In the genomic region with DNA sequence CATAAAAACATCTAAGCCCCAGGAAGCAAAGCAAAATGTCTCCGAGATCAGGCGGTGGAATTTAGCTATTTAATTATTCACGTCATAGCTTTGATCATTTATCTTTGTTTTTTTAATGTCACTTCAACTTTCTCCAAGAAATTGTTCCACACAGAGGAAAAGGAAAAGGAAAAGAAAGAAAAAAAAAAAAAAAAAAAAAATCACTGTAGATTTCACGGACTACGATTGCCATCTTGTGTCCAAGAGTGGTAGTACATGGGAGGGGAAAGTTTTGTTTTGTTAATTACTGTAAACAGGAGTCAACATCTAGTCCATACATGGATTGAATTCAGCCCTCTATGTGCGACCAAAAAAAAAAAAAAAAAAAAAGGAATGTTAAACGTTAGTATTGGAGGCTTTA, we compare ENCODE assay signal across 9 mouse cellular contexts.
DNase-seq lines count a peak whose midpoint lies in the region; ATAC-seq and TF ChIP-seq lines count a peak whose summit lies in the region.
"Had no signal": no experiment of that assay in that cellular context is flagged by ENCODE, and none has a peak within 500 bp of the region (broad histone marks: within the 10 kb centered on the region; RNA-seq: fewer than 3 reads in every experiment).

No protein-coding gene starts in this region.

- DNase-seq in gastrocnemius, postnatal 10 days: peak; percentile 11
- DNase-seq in gastrocnemius, postnatal 14 days: no peak
- peak; percentile 51 for DNase-seq in midbrain, postnatal 0 days (ENCODE audit: low spot score)
- DNase-seq in adipocyte (ENCODE audit: low spot score): peak; percentile 76
- peak; percentile 56 for DNase-seq in kidney, postnatal 0 days (ENCODE audit: low spot score)
- DNase-seq in thymus, postnatal 25 days: peak; percentile 8
- DNase-seq in ovary, postnatal 36 days (ENCODE audit: low spot score): no peak

- no peak overlapping the region for H3K9ac ChIP-seq in midbrain, postnatal 0 days (replicated peaks; ENCODE audit: low read length, poor library complexity, severe bottlenecking)
- no peak overlapping the region for H3K9ac ChIP-seq in midbrain, embryonic 13.5 days (replicated peaks)
- H3K9ac ChIP-seq in kidney, postnatal 0 days (ENCODE audit: low read depth, low read length): no peak overlapping the region
- H3K9ac ChIP-seq: neural tube, embryonic 13.5 days had no signal

- H3K27me3 ChIP-seq in midbrain, postnatal 0 days (ENCODE audit: insufficient read depth, low read length): no peaks in the 10 kb centered on the region
- no peaks in the 10 kb centered on the region for H3K27me3 ChIP-seq in midbrain, embryonic 13.5 days
- H3K27me3 ChIP-seq in kidney, postnatal 0 days (ENCODE audit: insufficient read depth, low read length): no peaks in the 10 kb centered on the region
- H3K27me3 ChIP-seq: neural tube, embryonic 13.5 days had no signal

- TF ChIP-seq CTCF in midbrain, postnatal 0 days (IDR thresholded peaks at IDR 0.05): peak; percentile 83
- TF ChIP-seq CTCF in kidney, postnatal 0 days (IDR thresholded peaks at IDR 0.05; ENCODE audit: low read depth): peak; percentile 81

- no peak overlapping the region for H3K27ac ChIP-seq in midbrain, postnatal 0 days (ENCODE audit: low read depth, low read length)
- no peak overlapping the region for H3K27ac ChIP-seq in midbrain, embryonic 13.5 days
- no peak overlapping the region for H3K27ac ChIP-seq in kidney, postnatal 0 days
- H3K27ac ChIP-seq: neural tube, embryonic 13.5 days had no signal

- no peaks in the 10 kb centered on the region for H3K9me3 ChIP-seq in midbrain, postnatal 0 days (ENCODE audit: low read length)
- no peaks in the 10 kb centered on the region for H3K9me3 ChIP-seq in midbrain, embryonic 13.5 days
- no peaks in the 10 kb centered on the region for H3K9me3 ChIP-seq in kidney, postnatal 0 days (replicated peaks; ENCODE audit: low read length)
- H3K9me3 ChIP-seq: neural tube, embryonic 13.5 days had no signal

- no peaks in the 10 kb centered on the region for H3K4me1 ChIP-seq in midbrain, postnatal 0 days (ENCODE audit: insufficient read depth, low read length)
- H3K4me1 ChIP-seq in midbrain, embryonic 13.5 days (replicated peaks): peaks cover 6% of the 10 kb centered on the region; the same call in 1 of the 2 replicates
- no peaks in the 10 kb centered on the region; the same call in 1 of the 2 replicates for H3K4me1 ChIP-seq in kidney, postnatal 0 days (replicated peaks; ENCODE audit: insufficient read depth, low read length)

- no peaks in the 10 kb centered on the region for H3K36me3 ChIP-seq in midbrain, postnatal 0 days (ENCODE audit: insufficient read depth, low read length)
- H3K36me3 ChIP-seq in midbrain, embryonic 13.5 days: no peaks in the 10 kb centered on the region
- no peaks in the 10 kb centered on the region for H3K36me3 ChIP-seq in kidney, postnatal 0 days (ENCODE audit: insufficient read depth, low read length)
- H3K36me3 ChIP-seq: neural tube, embryonic 13.5 days had no signal

- no peak overlapping the region for H3K4me3 ChIP-seq in midbrain, postnatal 0 days (ENCODE audit: low read depth, low read length)
- H3K4me3 ChIP-seq in midbrain, embryonic 13.5 days (replicated peaks): no peak overlapping the region
- no peak overlapping the region for H3K4me3 ChIP-seq in kidney, postnatal 0 days (replicated peaks; ENCODE audit: low read depth, low read length)
- H3K4me3 ChIP-seq: neural tube, embryonic 13.5 days had no signal

- ATAC-seq in midbrain, postnatal 0 days (ENCODE audit: low FRiP score): no peak
- no peak for ATAC-seq in midbrain, embryonic 13.5 days
- no peak for ATAC-seq in kidney, postnatal 0 days (replicated peaks; ENCODE audit: low FRiP score, low read depth)

- H3K4me2 ChIP-seq in midbrain, postnatal 0 days (ENCODE audit: low read depth, low read length, poor library complexity, severe bottlenecking): no peak overlapping the region
- no peak overlapping the region for H3K4me2 ChIP-seq in midbrain, embryonic 13.5 days (replicated peaks)
- H3K4me2 ChIP-seq in kidney, postnatal 0 days (ENCODE audit: low read length): no peak overlapping the region
- H3K4me2 ChIP-seq: neural tube, embryonic 13.5 days had no signal

- 9% methylated on average over 7 of the region's 7 CpGs for WGBS in midbrain, postnatal 0 days
- WGBS in midbrain, embryonic 13.5 days: 18% methylated on average over 7 of the region's 7 CpGs
- WGBS in kidney, postnatal 0 days: 8% methylated on average over 7 of the region's 7 CpGs

- intact Hi-C loops in gastrocnemius, postnatal 14 days (cut with DNase I; ENCODE audit: low total_unique reads): loop anchor here (10.0 kb wide), 1 partner anchor 1124 kb away; no protein-coding TSS in a partner anchor

Comparison
In these comparisons a context has a peak if more than half of its experiments do, and no peak if none do; other contexts are left out.
1. DNase-seq: peak in gastrocnemius, postnatal 10 days (single experiment), midbrain, postnatal 0 days (single experiment), adipocyte (single experiment), kidney, postnatal 0 days (single experiment) and thymus, postnatal 25 days (single experiment); none in gastrocnemius, postnatal 14 days (single experiment) and ovary, postnatal 36 days (single experiment).